Mouse (Mus musculus) heart, embryonic 16.5 days (tissue): ENCODE data around the gene Klk1b4. TPM values are rescaled to one million over a fixed set of nuclear protein-coding genes. Genes with fewer than 3 reads are reported as not detected.

Experiments
- polyA plus RNA-seq: library from polyadenylated mRNA; unstranded; fragments of >200 nt; fragmentation: Nextera tagmentation; extraction: Ambion mirVana; gene quantifications from 2 replicates; pipeline ENCODE4 v1.2.1, GENCODE M21; 2015

Klk1b4 gene
- polyA plus RNA-seq, 1 experiment from 2014 or later: not detected

Other genes starting within 250 kb of the Klk1b4 start
- 0.28 TPM in 1 of 2 replicates, not detected in the other for gene Klk1b1, start 240.7 kb upstream of the Klk1b4 start, polyA plus RNA-seq
- gene Klk1b9, start 231.4 kb upstream of the Klk1b4 start, polyA plus RNA-seq: not detected in 2 replicates
- 0.17 TPM in 1 of 2 replicates, not detected in the other for gene Klk1b11, start 211.6 kb upstream of the Klk1b4 start, polyA plus RNA-seq
- 0.13 TPM in 1 of 2 replicates, not detected in the other for gene Klk1b26, start 195.3 kb upstream of the Klk1b4 start, polyA plus RNA-seq
- gene Klk1b27, start 155.1 kb upstream of the Klk1b4 start, polyA plus RNA-seq: not detected in 2 replicates
- gene Klk1b21, start 105.1 kb upstream of the Klk1b4 start, polyA plus RNA-seq: not detected in 2 replicates
- gene Klk1b22, start 94.8 kb upstream of the Klk1b4 start, polyA plus RNA-seq: not detected in 2 replicates
- gene Klk1b16, start 70.7 kb upstream of the Klk1b4 start, polyA plus RNA-seq: not detected in 2 replicates
- gene Klk1b24, start 19.2 kb upstream of the Klk1b4 start, polyA plus RNA-seq: not detected in 2 replicates
- gene Klk1b3, start 9.2 kb upstream of the Klk1b4 start, polyA plus RNA-seq: not detected in 2 replicates
- gene Klk1b5, start 8.5 kb downstream of the Klk1b4 start, polyA plus RNA-seq: not detected in 2 replicates
- gene Klk1, start 17.9 kb downstream of the Klk1b4 start, polyA plus RNA-seq: 0.25 TPM in 1 of 2 replicates, not detected in the other
- not detected in 2 replicates for gene Gm36864, start 28.7 kb downstream of the Klk1b4 start, polyA plus RNA-seq
- gene 1700028J19Rik, start 39.3 kb downstream of the Klk1b4 start, polyA plus RNA-seq: 0.95 and 1.2 TPM in 2 replicates
- gene 2410002F23Rik, start 39.3 kb downstream of the Klk1b4 start, polyA plus RNA-seq: 73.1 and 78.4 TPM in 2 replicates
- not detected in 2 replicates for gene Acp4, start 49.9 kb downstream of the Klk1b4 start, polyA plus RNA-seq
- gene Gm15517, start 54.0 kb downstream of the Klk1b4 start, polyA plus RNA-seq: not detected in 2 replicates
- gene Clec11a, start 99.5 kb downstream of the Klk1b4 start, polyA plus RNA-seq: 1.4 and 1.8 TPM in 2 replicates
- 0.55 and 0.66 TPM in 2 replicates for gene Shank1, start 102.8 kb downstream of the Klk1b4 start, polyA plus RNA-seq
- 0.62 and 0.70 TPM in 2 replicates for gene Syt3, start 176.7 kb downstream of the Klk1b4 start, polyA plus RNA-seq
- 0.32 and 0.41 TPM in 2 replicates for gene 1700008O03Rik, start 178.4 kb downstream of the Klk1b4 start, polyA plus RNA-seq
- gene Lrrc4b, start 221.6 kb downstream of the Klk1b4 start, polyA plus RNA-seq: 1.2 and 1.3 TPM in 2 replicates